Mouse (Mus musculus): ENCODE measurements around the gene Eif4g2. TPM values are rescaled to one million over a fixed set of nuclear protein-coding genes. Genes with fewer than 3 reads are reported as not detected.

Eif4g2 gene
- polyA plus RNA-seq (2015; fragmentation: Nextera tagmentation; extraction: Ambion mirVana) = 1,139 and 1,168 TPM in 2 replicates

DNA sequence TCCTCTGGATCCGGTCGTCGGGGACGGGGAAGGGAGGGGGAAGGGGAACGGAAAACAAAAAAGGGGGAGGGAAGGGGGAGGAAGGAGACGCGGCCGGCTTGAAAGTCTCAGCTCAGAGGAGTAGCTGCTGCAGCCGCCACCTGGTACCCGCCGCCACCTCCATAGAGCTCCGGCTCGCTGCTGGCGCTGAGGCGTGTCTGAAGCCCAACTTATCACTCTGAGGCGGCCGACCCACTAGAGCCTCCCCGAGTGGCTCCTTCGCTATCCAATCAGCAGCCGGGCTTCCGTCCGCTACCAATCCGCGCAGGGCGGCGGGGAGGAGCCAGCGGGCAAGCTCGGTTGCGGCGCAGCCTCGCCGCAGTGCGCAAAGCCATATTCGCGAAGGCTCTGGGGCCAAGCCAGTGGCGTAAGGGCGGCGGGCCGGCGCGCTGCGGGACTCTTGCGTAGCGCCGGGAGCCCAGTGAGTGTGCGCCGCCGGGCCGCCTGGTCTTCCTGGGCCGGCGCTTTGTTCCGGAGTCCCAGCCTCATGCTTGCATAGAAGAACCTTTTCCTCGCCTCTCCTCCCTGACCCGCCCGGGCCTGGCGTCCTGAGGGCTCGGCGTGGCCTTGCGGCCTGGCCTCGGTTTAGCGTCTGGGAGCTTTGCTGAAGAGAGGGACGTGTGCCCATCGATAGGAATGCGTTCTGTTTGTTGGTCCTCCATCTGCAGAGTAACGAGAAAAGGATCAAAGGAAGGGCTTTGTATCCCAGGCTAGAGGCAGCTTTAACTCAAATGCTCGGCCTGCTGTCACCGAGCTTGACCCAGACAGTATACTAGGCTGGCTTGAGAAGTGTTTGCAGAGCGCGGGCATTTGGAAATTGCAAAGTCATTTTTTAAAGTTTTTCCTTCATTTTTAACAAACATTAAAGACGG, at the start of gene Eif4g2:
Gene Eif4g2 (minus strand): TSS at position 209 of the 911 bp plus-strand sequence.
- Histone ChIP-seq H3K4me2 (replicated peaks) (peak within 1 kb of the TSS; percentile 64), H3K27me3 (no peaks in the 10 kb centered on the region), H3K9ac (replicated peaks) (peak within 1 kb of the TSS; percentile 99), H3K27ac (replicated peaks) (peak within 1 kb of the TSS; percentile 99), H3K4me1 (peaks cover 32% of the 10 kb centered on the region), H3K36me3 (peaks cover 30% of the 10 kb centered on the region), H3K4me3 (peak within 1 kb of the TSS; percentile 82), H3K9me3 (no peaks in the 10 kb centered on the region)
- peak; percentile 99 for ATAC-seq (replicated peaks)
- WGBS = under 1% methylated on average over 70 of the region's 70 CpGs

DNA sequence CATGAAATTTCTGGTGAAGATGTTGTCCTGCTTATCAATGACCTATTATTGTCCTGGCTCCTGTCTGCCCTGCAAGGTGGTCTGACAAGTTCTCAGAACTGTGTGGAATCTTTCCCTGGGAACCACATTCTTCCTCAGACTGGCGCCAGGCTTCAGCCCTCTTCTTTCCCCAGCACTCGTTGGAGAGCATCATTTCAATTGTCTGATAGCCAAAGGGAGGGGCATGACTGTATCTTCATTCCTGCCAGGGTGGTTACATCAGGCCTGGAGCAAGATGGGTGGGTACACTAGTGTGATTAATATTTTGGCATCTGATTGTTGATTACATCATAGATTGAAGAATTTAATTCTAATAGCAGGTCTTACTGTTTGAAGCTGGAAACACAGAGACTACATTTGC, 49.8 kb upstream of the Eif4g2 start:
- Histone ChIP-seq H3K36me3 (no peaks in the 10 kb centered on the region), H3K9ac (replicated peaks) (no peak overlapping the region), H3K9me3 (no peaks in the 10 kb centered on the region), H3K4me3 (no peak overlapping the region), H3K4me2 (replicated peaks) (no peak overlapping the region), H3K27ac (replicated peaks) (no peak overlapping the region), H3K4me1 (no peaks in the 10 kb centered on the region), H3K27me3 (no peaks in the 10 kb centered on the region)
- WGBS = 73% methylated on average over 2 of the region's 2 CpGs
- ATAC-seq (replicated peaks) = no peak

DNA sequence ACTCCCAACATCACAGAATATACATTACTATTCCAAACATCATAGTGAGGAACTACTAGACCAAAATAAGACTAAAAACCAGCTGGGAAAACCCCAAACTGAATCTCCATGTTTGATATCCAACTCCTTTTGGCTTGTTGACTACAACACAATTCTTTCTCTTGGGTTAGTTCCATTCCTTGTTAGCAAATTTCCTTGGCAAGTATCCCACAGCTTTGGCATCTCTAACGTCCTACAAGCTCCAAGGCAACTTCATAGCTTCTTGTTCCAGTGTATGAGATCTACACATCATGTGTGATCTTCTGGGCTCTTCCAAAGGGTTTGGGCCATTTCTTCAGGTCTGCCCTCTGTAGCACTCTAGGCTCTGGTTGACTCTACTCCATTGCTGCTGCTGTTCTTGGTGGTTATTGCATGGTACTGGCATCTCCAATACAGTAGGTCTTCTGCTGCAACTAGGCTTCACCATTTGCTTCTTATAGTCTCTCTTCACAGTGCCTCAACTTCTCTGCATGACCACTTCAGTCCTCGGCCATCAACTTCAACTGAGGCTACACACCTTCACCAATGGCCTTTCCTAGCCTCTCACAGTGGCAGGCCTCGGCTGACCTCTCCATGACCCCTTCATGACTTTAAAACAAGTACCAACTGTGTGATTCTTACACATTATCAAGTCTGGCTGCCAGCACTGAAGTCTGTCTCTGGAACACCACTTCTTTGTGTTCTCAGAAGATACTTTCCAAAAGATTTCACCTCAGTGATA, 44.0 kb upstream of the Eif4g2 start:
- H3K4me2 ChIP-seq (replicated peaks) = no peak overlapping the region
- no peaks in the 10 kb centered on the region for H3K27me3 ChIP-seq
- no peak for ATAC-seq (replicated peaks)
- no peaks in the 10 kb centered on the region for H3K36me3 ChIP-seq
- H3K9ac ChIP-seq (replicated peaks) = no peak overlapping the region
- no peak overlapping the region for H3K27ac ChIP-seq (replicated peaks)
- WGBS = 77% methylated on average over 3 of the region's 3 CpGs
- peaks cover 6% of the 10 kb centered on the region for H3K4me1 ChIP-seq
- no peaks in the 10 kb centered on the region for H3K9me3 ChIP-seq
- H3K4me3 ChIP-seq = no peak overlapping the region

DNA sequence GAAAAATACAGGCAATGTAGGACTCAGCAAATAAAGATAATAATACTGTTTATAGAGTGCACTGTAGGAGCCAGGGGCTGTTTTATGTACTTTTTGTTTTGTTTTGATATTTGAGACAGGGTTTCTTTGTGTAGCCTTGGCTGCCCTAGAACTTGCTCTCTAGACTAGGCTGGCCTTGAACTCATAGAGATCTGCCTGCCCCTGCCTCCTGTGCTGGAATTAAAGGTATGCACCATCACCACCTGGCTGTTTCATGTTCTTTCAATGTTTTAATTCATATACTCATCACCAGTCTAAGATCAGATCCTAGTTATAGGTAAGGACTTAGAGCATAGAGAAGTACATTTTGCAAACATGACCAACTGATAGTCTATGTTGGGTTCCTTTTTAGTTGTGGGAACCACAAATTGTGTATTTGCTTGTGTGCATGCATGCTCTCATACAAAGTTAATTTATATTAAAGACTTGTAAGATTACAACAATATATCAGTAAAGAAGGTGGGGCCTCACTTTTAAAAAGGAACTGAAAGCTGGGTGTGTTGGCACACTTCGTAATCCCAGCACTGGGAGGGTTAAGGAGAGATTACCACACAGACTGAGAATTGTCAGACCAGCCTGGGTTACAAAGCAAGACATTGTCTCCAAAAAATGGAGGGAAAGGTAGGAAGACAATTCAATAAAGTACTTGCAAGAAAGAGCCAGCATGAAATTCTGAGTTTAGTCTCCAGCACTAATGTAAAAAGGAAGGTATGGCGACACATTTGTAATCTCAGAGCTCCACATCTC, 41.1 kb upstream of the Eif4g2 start:
- H3K4me1 ChIP-seq = peaks cover 14% of the 10 kb centered on the region
- H3K9me3 ChIP-seq = no peaks in the 10 kb centered on the region
- no peak overlapping the region for H3K4me3 ChIP-seq
- H3K27ac ChIP-seq (replicated peaks) = no peak overlapping the region
- ATAC-seq (replicated peaks) = no peak
- H3K27me3 ChIP-seq = no peaks in the 10 kb centered on the region
- no peaks in the 10 kb centered on the region; the same call in 1 of the 2 replicates for H3K36me3 ChIP-seq
- 97% methylated on average over 2 of the region's 2 CpGs for WGBS
- H3K9ac ChIP-seq (replicated peaks) = no peak overlapping the region
- H3K4me2 ChIP-seq (replicated peaks) = no peak overlapping the region

DNA sequence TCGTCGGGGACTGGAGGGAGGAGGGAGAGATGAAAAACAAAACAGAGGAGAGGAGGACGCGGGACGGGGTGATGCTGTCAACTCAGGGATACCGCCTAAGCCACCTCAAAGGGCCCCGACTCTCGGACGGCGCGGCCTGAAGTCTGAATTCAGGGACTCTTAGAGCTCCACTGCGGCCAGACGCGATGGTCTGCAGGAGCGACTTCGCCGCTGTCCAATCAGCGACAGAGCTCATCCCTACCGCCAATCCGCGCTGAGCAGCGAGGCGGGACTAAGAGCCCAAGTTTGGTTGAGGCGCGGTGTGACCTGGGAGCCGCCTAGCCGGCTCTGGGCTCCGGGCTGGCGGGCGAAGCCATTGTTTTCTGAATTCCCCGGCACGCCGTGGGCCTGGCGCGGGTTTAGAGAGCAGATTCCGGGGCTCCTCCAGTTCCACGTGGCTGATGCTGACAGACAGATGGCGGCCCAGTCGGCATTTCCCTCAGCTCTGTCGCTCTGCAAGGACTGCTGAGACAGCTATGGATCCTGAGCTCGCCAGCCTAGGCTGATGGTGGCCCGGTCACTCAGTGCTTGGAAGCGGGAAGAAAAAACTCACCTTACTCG, 39.8 kb upstream of the Eif4g2 start:
- peaks cover 7% of the 10 kb centered on the region for H3K36me3 ChIP-seq
- peak; percentile 100 for ATAC-seq (replicated peaks)

DNA sequence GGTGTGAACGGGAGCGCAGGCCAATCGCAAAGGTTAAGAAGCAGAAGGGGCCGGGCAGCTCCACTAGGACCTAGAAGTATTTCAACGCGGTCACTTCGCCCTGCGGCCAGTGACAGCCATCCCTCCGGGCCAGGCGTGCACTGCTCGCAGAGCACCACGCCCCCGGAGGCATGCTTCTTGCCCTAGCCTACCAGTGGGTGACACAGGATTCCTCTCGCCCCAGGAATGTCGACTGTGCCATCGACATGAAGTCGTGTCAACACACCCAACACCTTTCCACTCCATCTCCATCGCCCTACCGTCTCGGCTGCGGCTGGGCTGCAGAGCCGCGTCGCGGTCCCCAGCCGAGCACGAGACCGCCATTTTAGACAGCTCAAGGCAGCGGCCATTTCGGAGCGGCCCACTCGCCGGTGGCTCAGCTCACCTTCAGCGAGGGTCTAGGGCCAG, 39.3 kb upstream of the Eif4g2 start:
- ATAC-seq (replicated peaks) = peak; percentile 86
- Histone ChIP-seq H3K27ac (replicated peaks) (peak overlapping the region; percentile 99), H3K27me3 (no peaks in the 10 kb centered on the region)

More for the DNA sequence above, 39.8 kb upstream of the Eif4g2 start:
- under 1% methylated on average over 44 of the region's 44 CpGs for WGBS
- Histone ChIP-seq H3K4me3 (peak overlapping the region; percentile 66), H3K9ac (replicated peaks) (peak overlapping the region; percentile 65), H3K4me2 (replicated peaks) (peak overlapping the region; percentile 78), H3K4me1 (peaks cover 14% of the 10 kb centered on the region), H3K9me3 (no peaks in the 10 kb centered on the region), H3K27ac (replicated peaks) (peak overlapping the region; percentile 99), H3K27me3 (no peaks in the 10 kb centered on the region)

DNA sequence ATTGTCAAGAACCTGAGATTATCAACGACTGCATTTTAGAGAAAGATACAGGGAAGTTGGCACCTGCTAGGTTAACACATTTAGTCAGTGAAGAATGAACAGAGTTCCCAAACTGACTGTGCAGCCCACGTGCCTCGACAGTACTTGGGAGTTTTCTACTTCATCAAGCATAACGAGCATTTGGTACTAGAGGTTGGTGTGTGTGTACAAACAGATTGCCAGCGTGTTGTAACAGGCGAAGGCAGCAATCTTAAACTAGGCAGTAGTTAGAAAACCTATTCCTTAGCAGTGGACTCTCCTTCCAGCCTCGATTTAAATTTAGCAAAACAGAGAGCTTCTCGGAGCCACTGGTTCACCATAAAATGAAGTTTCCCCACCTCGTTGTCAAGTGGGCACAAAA, 38.7 kb upstream of the Eif4g2 start:
- peak overlapping the region; percentile 99 for H3K27ac ChIP-seq (replicated peaks)
- no peaks in the 10 kb centered on the region for H3K9me3 ChIP-seq
- peaks cover 14% of the 10 kb centered on the region for H3K4me1 ChIP-seq
- peaks cover 7% of the 10 kb centered on the region for H3K36me3 ChIP-seq
- no peaks in the 10 kb centered on the region for H3K27me3 ChIP-seq
- peak overlapping the region; percentile 78 for H3K4me2 ChIP-seq (replicated peaks)
- ATAC-seq (replicated peaks) = no peak
- H3K9ac ChIP-seq (replicated peaks) = peak overlapping the region; percentile 65
- 17% methylated on average over 9 of the region's 9 CpGs for WGBS
- peak overlapping the region; percentile 66 for H3K4me3 ChIP-seq

More for the DNA sequence above, 39.3 kb upstream of the Eif4g2 start:
- H3K9ac ChIP-seq (replicated peaks) = peak overlapping the region; percentile 65
- H3K36me3 ChIP-seq = peaks cover 7% of the 10 kb centered on the region
- peak overlapping the region; percentile 78 for H3K4me2 ChIP-seq (replicated peaks)
- H3K4me1 ChIP-seq = peaks cover 14% of the 10 kb centered on the region
- under 1% methylated on average over 34 of the region's 34 CpGs for WGBS
- H3K4me3 ChIP-seq = peak overlapping the region; percentile 66
- no peaks in the 10 kb centered on the region for H3K9me3 ChIP-seq

DNA sequence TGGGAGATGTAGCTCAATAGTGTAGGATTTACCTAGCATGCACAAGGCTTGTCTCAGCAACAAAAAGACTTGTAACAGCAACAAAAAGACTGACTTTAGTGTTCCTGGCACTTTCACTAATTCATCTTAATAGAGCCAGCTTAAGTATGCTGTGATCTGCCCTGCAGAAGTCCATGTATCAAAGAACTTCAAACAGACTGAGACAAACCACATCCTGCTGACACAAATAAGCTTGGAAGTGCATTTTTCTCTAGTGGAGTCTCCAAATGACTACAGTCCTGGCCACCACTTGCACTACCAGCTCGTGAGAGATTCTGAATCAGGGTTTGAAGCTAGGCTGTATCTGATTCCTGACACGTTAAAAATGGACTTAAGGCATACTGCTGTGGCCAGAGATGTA, 26.7 kb upstream of the Eif4g2 start:
- H3K4me3 ChIP-seq = no peak overlapping the region
- no peaks in the 10 kb centered on the region for H3K4me1 ChIP-seq
- 83% methylated on average over 2 of the region's 2 CpGs for WGBS
- H3K9ac ChIP-seq (replicated peaks) = no peak overlapping the region
- H3K27me3 ChIP-seq = no peaks in the 10 kb centered on the region
- no peak for ATAC-seq (replicated peaks)
- H3K9me3 ChIP-seq = no peaks in the 10 kb centered on the region
- H3K4me2 ChIP-seq (replicated peaks) = no peak overlapping the region
- H3K27ac ChIP-seq (replicated peaks) = no peak overlapping the region
- H3K36me3 ChIP-seq = peaks cover 8% of the 10 kb centered on the region

DNA sequence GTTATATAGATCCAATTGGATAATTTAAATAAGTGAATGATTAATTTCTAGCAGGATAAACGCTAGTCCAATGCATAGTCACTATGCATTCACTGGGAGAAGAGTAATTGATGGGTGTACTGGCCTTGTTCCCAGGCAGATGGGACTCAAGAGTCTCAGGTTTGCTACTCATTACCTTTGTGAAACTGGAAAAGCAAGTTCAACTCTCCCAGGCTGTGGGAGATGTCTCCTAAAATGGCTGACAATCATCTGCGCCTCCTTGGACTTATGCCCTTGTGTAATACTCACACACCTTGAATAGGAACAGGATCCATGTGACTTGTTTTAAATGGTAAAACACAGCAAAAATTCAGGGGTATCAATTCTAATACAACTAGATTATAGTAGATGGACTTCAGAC, 26.3 kb upstream of the Eif4g2 start:
- Histone ChIP-seq H3K4me1 (no peaks in the 10 kb centered on the region), H3K9me3 (no peaks in the 10 kb centered on the region), H3K27me3 (no peaks in the 10 kb centered on the region), H3K9ac (replicated peaks) (no peak overlapping the region), H3K27ac (replicated peaks) (no peak overlapping the region), H3K4me2 (replicated peaks) (no peak overlapping the region), H3K36me3 (peaks cover 6% of the 10 kb centered on the region), H3K4me3 (no peak overlapping the region)
- ATAC-seq (replicated peaks) = no peak
- WGBS = 92% methylated on average over 2 of the region's 2 CpGs

DNA sequence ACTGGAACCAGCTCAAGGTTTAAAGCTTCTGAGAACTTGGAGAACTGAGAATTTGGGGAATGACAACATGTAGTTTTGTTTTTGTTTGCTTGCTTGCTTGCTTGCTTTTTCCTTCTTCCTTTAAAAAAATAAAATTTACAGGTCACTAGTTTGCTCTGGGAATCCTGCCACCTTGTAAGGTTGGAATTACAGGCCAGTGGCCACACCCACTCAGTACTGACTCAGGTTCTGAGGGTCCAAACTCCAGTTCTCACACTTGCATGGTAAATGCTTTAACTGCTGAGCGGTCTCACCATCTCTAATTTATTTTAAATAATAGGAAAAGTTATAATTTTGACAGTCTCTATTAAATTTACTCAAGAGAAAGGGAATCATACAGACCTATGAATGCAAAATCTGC, 15.4 kb upstream of the Eif4g2 start:
- Histone ChIP-seq H3K9me3 (no peaks in the 10 kb centered on the region), H3K9ac (replicated peaks) (no peak overlapping the region), H3K4me1 (no peaks in the 10 kb centered on the region), H3K27ac (replicated peaks) (no peak overlapping the region), H3K4me2 (replicated peaks) (no peak overlapping the region), H3K27me3 (no peaks in the 10 kb centered on the region), H3K36me3 (no peaks in the 10 kb centered on the region), H3K4me3 (no peak overlapping the region)
- no peak for ATAC-seq (replicated peaks)
- WGBS = 100% methylated on average over 1 of the region's 1 CpGs

DNA sequence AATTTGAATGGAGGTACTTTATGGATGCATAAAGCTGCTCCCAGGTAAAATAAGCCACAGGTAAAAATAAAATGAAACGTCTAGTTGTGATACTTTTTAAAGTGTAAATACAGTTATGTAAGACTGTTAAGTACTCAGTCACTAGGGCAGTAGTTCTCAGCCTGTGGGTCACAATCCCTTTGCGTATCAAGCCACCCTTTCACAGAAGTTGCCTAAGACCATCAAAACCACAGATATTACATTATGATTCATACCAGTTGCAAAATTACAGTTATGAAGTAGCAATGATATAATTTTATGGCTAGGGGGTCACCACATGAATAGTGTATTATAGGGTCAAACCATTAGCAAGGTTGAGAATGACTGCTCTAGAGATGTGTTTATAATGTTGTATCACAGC, 12.3 kb upstream of the Eif4g2 start:
- Histone ChIP-seq H3K4me2 (replicated peaks) (no peak overlapping the region), H3K27ac (replicated peaks) (no peak overlapping the region), H3K9ac (replicated peaks) (no peak overlapping the region), H3K36me3 (no peaks in the 10 kb centered on the region), H3K4me1 (no peaks in the 10 kb centered on the region), H3K4me3 (no peak overlapping the region), H3K9me3 (no peaks in the 10 kb centered on the region), H3K27me3 (no peaks in the 10 kb centered on the region)
- no peak for ATAC-seq (replicated peaks)
- WGBS = 82% methylated on average over 2 of the region's 2 CpGs

Data from forebrain, embryonic 15.5 days (tissue).